Mouse (Mus musculus) ovary, postnatal 10 days (tissue): Measurements from ENCODE around the gene Kif3b.

Experiments
- DNase-seq: peaks from one replicate; pipeline ENCODE4 v3.0.0; 2022; ENCODE audit warnings: low spot score

The Kif3b gene

DNA sequence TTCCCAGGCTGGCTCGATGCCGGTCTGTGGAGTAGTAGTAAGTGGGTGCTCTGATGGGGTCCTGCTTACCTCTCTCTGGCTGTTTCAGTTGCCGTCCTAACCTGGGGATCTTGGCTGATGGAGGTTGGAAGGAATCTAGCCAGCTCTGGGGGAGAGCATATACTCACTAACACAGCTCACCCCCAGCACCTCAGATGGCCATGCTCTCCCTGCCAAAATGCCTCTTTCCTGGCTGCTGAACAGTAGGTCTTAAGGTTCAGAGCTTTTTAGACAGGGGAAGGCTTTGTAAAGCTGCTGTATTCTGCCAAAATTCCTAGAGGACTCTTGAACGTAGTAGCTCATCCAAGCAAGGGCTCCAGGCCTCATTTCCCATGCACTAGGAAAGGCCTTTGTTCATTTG is 6.6 kb downstream of the Kif3b start:
- no peak for DNase-seq

- no peak for DNase-seq
Measured at GRCm38 (mm10) chr2:153298460-153298859, 7.2 kb downstream of the Kif3b start.

- DNase-seq = no peak
Measured at GRCm38 (mm10) chr2:153298863-153299262, 7.7 kb downstream of the Kif3b start.

- DNase-seq = no peak
Measured at GRCm38 (mm10) chr2:153301123-153301522, 9.9 kb downstream of the Kif3b start.

- DNase-seq = no peak
Measured at GRCm38 (mm10) chr2:153305240-153305639, 14.0 kb downstream of the Kif3b start.

DNA sequence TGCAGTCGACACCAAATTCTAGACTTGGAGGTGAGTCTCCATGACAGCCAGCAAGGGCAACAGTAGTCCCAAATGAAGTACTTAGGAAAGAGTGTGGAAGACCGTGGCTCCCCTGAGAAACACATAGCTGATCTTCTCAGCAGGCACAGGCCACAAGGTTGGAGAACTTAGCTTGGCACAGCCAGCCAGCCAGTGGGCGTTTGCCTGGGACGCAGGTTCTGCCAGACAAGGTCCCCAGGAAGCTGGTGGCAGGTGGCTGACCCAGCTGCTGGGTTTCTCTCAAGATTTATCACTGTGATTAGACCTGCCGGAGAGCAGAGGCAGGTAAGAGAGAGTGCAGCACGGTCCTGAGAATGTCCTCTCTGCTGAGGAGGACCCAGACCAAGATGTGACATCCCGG is 17.4 kb downstream of the Kif3b start:
- no peak for DNase-seq

DNA sequence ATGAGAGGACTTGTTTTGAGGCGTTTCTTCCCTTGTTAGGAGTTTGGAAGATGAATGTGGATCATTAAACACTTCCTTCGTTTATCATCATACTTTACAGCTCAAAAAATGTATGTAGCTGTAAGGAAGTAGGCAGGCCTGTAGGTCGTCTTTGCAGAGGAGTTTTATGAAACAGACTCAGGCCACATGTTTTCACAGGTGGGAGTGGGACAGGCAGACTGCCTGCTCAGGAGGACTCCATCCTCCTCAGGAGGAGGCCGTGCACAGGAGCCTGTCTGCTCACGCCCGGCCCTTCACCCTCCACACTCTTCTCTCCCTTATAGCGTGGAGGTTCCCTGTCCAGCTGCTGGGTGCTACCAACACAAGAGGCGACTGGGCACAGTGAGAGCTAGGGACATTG is 17.9 kb downstream of the Kif3b start:
- no peak for DNase-seq

GRCm38 (mm10) chr2:153310228-153310627 is 19.0 kb downstream of the Kif3b start:
- DNase-seq = no peak

- DNase-seq = no peak
Measured at GRCm38 (mm10) chr2:153312884-153313283, 21.7 kb downstream of the Kif3b start.

DNA sequence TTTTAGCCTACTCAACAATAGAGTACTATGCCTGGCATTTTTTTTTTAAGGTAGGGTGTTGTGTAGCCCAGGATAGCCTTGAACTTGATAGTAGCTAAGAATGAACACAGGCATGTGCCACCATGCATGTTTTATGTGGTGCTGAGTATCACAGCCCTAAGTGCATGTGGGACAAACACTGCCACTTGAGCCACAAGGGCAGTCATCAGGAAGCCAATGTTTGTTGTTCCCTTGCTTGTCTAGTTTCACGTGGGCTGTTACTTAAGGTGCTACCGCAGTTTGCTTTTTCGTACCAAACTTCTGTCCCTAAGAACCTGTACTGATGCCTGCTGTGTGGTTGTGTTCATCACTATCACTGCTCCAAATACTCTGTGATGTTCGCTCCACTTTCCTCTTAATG is 27.2 kb downstream of the Kif3b start:
- no peak for DNase-seq

DNA sequence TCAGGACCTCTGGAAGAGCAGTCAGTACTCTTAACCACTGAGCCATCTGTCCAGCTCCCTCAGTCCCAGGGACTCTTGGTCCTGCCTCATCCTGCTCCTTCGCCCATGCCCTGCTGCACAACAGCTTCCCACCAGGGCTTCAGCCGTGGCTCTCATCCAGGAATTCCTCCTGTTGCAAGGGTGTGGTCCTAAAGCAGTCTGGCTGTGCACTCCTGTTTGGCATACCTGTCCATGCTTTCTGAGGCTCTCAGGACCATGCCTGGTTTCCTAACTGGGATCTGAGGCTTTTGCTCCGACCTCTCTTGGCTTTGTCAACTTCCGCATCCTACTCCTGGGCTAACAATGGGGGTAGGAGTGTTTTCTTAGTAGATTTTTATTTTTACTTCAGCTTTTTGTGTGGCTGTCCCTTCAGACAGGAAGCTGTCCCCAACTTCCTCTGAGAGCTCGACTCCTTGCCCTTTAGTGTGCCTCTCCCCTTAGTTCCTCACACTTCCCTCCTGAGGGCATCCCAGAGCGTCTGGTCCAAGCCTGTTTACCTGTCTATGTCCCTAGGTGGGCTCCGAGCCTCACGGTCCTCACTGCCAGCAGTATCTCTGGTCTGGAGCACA is 27.9 kb downstream of the Kif3b start:
- DNase-seq = no peak

- no peak for DNase-seq
Measured at GRCm38 (mm10) chr2:153325706-153326376, 34.6 kb downstream of the Kif3b start.

- no peak for DNase-seq
Measured at GRCm38 (mm10) chr2:153332271-153332670, 41.1 kb downstream of the Kif3b start.

DNA sequence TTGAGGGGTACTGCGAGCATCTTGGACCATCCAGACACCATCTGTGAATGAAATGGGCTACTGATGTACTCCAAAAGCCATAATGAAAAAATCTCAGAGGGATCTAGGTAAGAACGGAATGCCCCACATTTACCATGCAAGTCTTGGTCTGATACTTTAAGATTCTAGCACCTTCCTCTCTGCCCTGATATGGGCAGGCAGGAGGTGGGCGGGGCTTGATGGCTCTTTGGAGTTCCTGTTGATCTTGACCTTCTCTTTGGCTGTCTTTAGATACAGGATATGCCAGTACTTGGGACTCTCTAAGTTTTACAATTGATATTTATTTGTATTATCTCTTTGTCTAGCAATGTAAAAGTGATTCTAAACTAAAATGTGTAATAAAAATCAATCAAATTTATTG is 41.8 kb downstream of the Kif3b start:
- DNase-seq = no peak

- no peak for DNase-seq
Measured at GRCm38 (mm10) chr2:153333822-153334232, 42.6 kb downstream of the Kif3b start.

DNA sequence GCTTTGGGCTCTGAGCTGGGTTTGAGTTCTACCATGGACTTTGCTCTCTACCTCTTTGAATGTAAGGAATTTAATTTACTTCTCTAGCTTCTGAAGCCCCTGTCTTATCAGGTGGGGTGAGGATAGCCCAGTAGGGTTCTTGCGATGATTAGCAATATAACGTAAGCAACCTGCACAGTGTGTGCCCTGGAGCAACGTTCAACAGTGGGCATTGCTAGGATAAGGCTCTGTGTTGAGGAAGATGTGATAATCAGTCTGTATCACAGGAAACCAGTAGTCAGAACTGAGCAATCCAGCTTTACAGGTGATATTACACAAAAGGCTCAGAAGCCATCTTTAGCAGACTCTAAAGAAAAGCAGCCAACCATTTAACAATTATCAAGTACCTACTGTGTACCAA is 43.1 kb downstream of the Kif3b start:
- DNase-seq = no peak

GRCm38 (mm10) chr2:153336117-153336516 is 44.9 kb downstream of the Kif3b start:
- DNase-seq = no peak

- DNase-seq = no peak
Measured at GRCm38 (mm10) chr2:153338361-153339350, 47.4 kb downstream of the Kif3b start.

GRCm38 (mm10) chr2:153342166-153342565 is 51.0 kb downstream of the Kif3b start:
- DNase-seq = no peak

- no peak for DNase-seq
Measured at GRCm38 (mm10) chr2:153342602-153343001, 51.4 kb downstream of the Kif3b start.

DNA sequence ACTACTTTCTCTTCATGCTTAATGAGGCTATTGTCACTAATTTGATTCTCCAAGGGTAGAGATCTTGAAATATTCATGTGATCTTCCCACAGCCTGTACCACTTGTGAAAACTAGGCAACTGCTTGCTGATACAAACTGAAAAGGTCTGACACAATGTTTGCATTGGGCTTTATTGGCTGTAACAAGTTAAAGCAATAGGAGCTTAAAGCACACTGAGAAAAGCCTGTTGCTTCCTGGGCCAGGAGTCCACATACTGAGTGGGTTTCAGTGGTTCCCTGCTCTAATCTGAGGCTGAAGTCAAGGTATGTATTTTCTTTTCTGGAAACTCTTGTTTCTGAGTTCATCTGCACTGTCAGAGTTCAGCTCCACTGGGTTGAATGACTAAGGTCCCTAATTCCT is 52.0 kb downstream of the Kif3b start:
- DNase-seq = no peak

GRCm38 (mm10) chr2:153345071-153345453 is 53.8 kb downstream of the Kif3b start:
- DNase-seq = no peak
